Mouse (Mus musculus) CD4-positive helper T cell, adult 2 months (primary cell): ENCODE measurements around the gene Znrf2.
"Not testable (repeated sequence)": the region's sequence is repeated elsewhere in the genome, so short reads cannot be mapped to it uniquely, and the experiment has no call there.

Experiments
- DNase-seq: peaks from one replicate; pipeline ENCODE4 v3.0.0-alpha.2; 2012; ENCODE audit warnings: low read depth, missing footprints, low spot score

Gene Znrf2

GRCm38 (mm10) chr6:54809531-54810313 lies 7.0 kb upstream of the Znrf2 start:
- peak; percentile 79 for DNase-seq

GRCm38 (mm10) chr6:54810314-54810646 lies 6.4 kb upstream of the Znrf2 start:
- DNase-seq = no peak

- no peak for DNase-seq
These were observed 5.0 kb upstream of the Znrf2 start for GRCm38 (mm10) chr6:54811546-54812250.

GRCm38 (mm10) chr6:54812276-54812675 lies 4.4 kb upstream of the Znrf2 start:
- no peak for DNase-seq

GRCm38 (mm10) chr6:54815428-54816130 lies 1.1 kb upstream of the Znrf2 start:
- peak; percentile 27 for DNase-seq

- peak; percentile 87 for DNase-seq
These were observed 601 bp downstream of the Znrf2 start for GRCm38 (mm10) chr6:54817266-54817767.

GRCm38 (mm10) chr6:54818389-54818788 lies 1.7 kb downstream of the Znrf2 start:
- no peak for DNase-seq

- no peak for DNase-seq
These were observed 2.6 kb downstream of the Znrf2 start for GRCm38 (mm10) chr6:54819272-54819671.

GRCm38 (mm10) chr6:54819746-54820145 lies 3.0 kb downstream of the Znrf2 start:
- DNase-seq = no peak

- DNase-seq = no peak
These were observed 5.6 kb downstream of the Znrf2 start for GRCm38 (mm10) chr6:54822348-54822747.

- not testable (repeated sequence) for DNase-seq
These were observed 7.8 kb downstream of the Znrf2 start for GRCm38 (mm10) chr6:54824561-54824960.

GRCm38 (mm10) chr6:54827481-54827880 lies 10.8 kb downstream of the Znrf2 start:
- no peak for DNase-seq

GRCm38 (mm10) chr6:54828274-54828673 lies 11.6 kb downstream of the Znrf2 start:
- no peak for DNase-seq

GRCm38 (mm10) chr6:54830048-54830772 lies 13.5 kb downstream of the Znrf2 start:
- DNase-seq = no peak

GRCm38 (mm10) chr6:54831069-54831720 lies 14.5 kb downstream of the Znrf2 start:
- no peak for DNase-seq

- no peak for DNase-seq
These were observed 16.7 kb downstream of the Znrf2 start for GRCm38 (mm10) chr6:54833427-54833826.

GRCm38 (mm10) chr6:54836666-54837065 lies 19.9 kb downstream of the Znrf2 start:
- no peak for DNase-seq

GRCm38 (mm10) chr6:54841399-54841798 lies 24.7 kb downstream of the Znrf2 start:
- no peak for DNase-seq

GRCm38 (mm10) chr6:54842041-54842440 lies 25.3 kb downstream of the Znrf2 start:
- DNase-seq = no peak

- DNase-seq = peak; percentile 64
These were observed 31.8 kb downstream of the Znrf2 start for GRCm38 (mm10) chr6:54848546-54848945.
